In genomic region chr8:107030650-107031576, GRCm38 (mm10) we compare ENCODE assay signal across 8 mouse cellular contexts. TPM values are rescaled to one million over a fixed set of nuclear protein-coding genes. Genes with fewer than 3 reads are reported as not detected.
DNase-seq lines count a peak whose midpoint lies in the region; ATAC-seq lines count a peak whose summit lies in the region.

Vps4a (plus strand) TSS chr8:107031222.

- ATAC-seq in erythroid progenitor cell, adult 5-6 weeks (replicated peaks; ENCODE audit: low FRiP score, poor library complexity, severe bottlenecking), result peak; percentile 88
- ATAC-seq in heart, embryonic 13.5 days (ENCODE audit: extremely low read depth, insufficient number of reproducible peaks, low FRiP score, low TSS enrichment), result peak; percentile 90
- peak; percentile 95 for ATAC-seq in liver, embryonic 12.5 days
- peak; percentile 95 for ATAC-seq in stomach, embryonic 15.5 days (ENCODE audit: insufficient read depth, low FRiP score, low read depth)

- peak; percentile 93 for DNase-seq in CD4-positive helper T cell, adult 2 months (ENCODE audit: low read depth, low spot score)
- DNase-seq in brain, embryonic 18.5 days (ENCODE audit: low read depth, low spot score), result peak; percentile 72
- DNase-seq in kidney, postnatal 10 days, result peak; percentile 98
- peak; percentile 93 to 96 for DNase-seq in natural killer cell, adult 2 months (ENCODE audit: low spot score in 2 of 2)

- H3K4me2 ChIP-seq in heart, embryonic 13.5 days, result peak within 1 kb of the TSS; percentile 93
- H3K4me2 ChIP-seq in liver, embryonic 12.5 days, result peak within 1 kb of the TSS; percentile 77
- peak within 1 kb of the TSS; percentile 55 for H3K4me2 ChIP-seq in stomach, embryonic 15.5 days

- no peaks in the 10 kb centered on the region for H3K9me3 ChIP-seq in heart, embryonic 13.5 days
- H3K9me3 ChIP-seq in liver, embryonic 12.5 days (replicated peaks), result no peaks in the 10 kb centered on the region
- no peaks in the 10 kb centered on the region for H3K9me3 ChIP-seq in stomach, embryonic 15.5 days

- H3K9ac ChIP-seq in heart, embryonic 13.5 days, result peak within 1 kb of the TSS; percentile 98
- H3K9ac ChIP-seq in liver, embryonic 12.5 days, result peak within 1 kb of the TSS; percentile 92
- peak within 1 kb of the TSS; percentile 94 for H3K9ac ChIP-seq in stomach, embryonic 15.5 days

- peak within 1 kb of the TSS; percentile 97 for H3K4me3 ChIP-seq in heart, embryonic 13.5 days
- peak within 1 kb of the TSS; percentile 87 for H3K4me3 ChIP-seq in liver, embryonic 12.5 days
- peak within 1 kb of the TSS; percentile 98 for H3K4me3 ChIP-seq in stomach, embryonic 15.5 days (replicated peaks)

- peaks cover 4% of the 10 kb centered on the region; the same call in 1 of the 2 replicates for H3K36me3 ChIP-seq in heart, embryonic 13.5 days
- H3K36me3 ChIP-seq in liver, embryonic 12.5 days, result 0 out of 2 replicates have a peak, but pooled peaks cover 5% of the 10 kb centered on the region
- no peaks in the 10 kb centered on the region for H3K36me3 ChIP-seq in stomach, embryonic 15.5 days

- H3K27me3 ChIP-seq in heart, embryonic 13.5 days (replicated peaks), result no peaks in the 10 kb centered on the region
- H3K27me3 ChIP-seq in liver, embryonic 12.5 days (replicated peaks), result no peaks in the 10 kb centered on the region
- no peaks in the 10 kb centered on the region for H3K27me3 ChIP-seq in stomach, embryonic 15.5 days (replicated peaks)

- 4% methylated on average over 65 of the region's 66 CpGs for WGBS in heart, embryonic 13.5 days
- 4% methylated on average over 66 of the region's 66 CpGs for WGBS in liver, embryonic 12.5 days (ENCODE audit: insufficient replicate concordance)
- WGBS in stomach, embryonic 15.5 days, result 4% methylated on average over 65 of the region's 66 CpGs

- H3K4me1 ChIP-seq in heart, embryonic 13.5 days, result peaks cover 21% of the 10 kb centered on the region
- peaks cover 44% of the 10 kb centered on the region for H3K4me1 ChIP-seq in liver, embryonic 12.5 days
- peaks cover 7% of the 10 kb centered on the region for H3K4me1 ChIP-seq in stomach, embryonic 15.5 days

- H3K27ac ChIP-seq in heart, embryonic 13.5 days (replicated peaks), result peak within 1 kb of the TSS; percentile 80
- H3K27ac ChIP-seq in liver, embryonic 12.5 days, result peak within 1 kb of the TSS; percentile 83
- H3K27ac ChIP-seq in stomach, embryonic 15.5 days, result peak within 1 kb of the TSS; percentile 86

RNA-seq across cellular contexts. Expression of gene Vps4a, which starts in this region (rescaled TPM):
- total RNA-seq in erythroid progenitor cell, adult 5-6 weeks (2015; ENCODE audit: low replicate concordance), result 14.7 and 15.9 TPM in 2 replicates
- total RNA-seq in erythroid progenitor cell, adult 5-6 weeks (2017; ENCODE audit: low replicate concordance), result 13.0 and 19.4 TPM in 2 replicates
- polyA plus RNA-seq in heart, embryonic 13.5 days (2015; fragmentation: Nextera tagmentation; extraction: Ambion mirVana), result 46.1 and 50.3 TPM in 2 replicates
- polyA plus RNA-seq in liver, embryonic 12.5 days (2016; fragmentation: Nextera tagmentation; extraction: Ambion mirVana), result 32.8 and 33.7 TPM in 2 replicates
- 62.0 and 62.9 TPM in 2 replicates for polyA plus RNA-seq in stomach, embryonic 15.5 days (2015; fragmentation: Nextera tagmentation; extraction: Ambion mirVana)

Comparison
In these comparisons a context has a peak if more than half of its experiments do, and no peak if none do; other contexts are left out.
1. Peak in every context shown above with its lines: DNase-seq, ATAC-seq, H3K4me3 ChIP-seq and H3K27ac ChIP-seq.